Mouse (Mus musculus): ENCODE measurements around the gene Iqschfp.

DNA sequence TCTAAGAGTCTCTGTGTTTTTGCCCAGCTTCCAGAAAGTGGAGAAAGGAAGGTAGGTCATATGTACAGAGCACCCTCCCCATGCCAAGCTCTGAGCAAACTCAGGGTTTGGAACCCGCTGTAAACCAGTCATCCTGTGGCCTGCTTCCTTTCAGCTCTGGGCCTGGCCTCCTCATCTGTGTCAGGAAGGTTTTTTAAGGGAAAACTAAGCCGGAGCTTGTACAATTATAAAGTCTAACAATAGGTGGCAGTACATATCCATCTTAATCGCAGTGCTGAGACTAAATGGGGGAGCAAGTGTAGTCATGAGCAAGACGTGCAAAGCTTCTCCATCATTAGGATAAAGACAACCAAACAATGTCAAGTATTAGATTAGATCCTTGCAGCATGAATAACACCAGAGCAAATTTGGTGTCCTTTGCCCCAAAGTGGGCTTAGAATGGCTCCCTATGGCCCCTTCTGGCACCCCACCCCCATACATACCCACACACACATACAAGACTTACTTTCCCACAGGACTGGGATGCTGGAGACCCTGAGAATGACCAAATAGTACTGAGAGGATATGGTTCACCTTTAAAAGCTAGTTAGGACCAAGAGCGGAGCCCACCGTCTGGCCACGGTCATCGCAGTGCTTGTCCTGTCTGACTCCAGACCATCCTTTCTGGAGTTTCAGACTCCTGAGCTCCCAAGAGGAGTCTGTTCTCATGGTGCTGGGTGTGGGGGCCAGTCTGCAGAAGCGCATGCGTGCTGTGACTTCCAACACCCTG, 723.2 kb downstream of the Iqschfp start:
- peak; percentile 26; the same call in 1 of the 2 replicates for TF ChIP-seq CTCF (IDR thresholded peaks at IDR 0.05; ENCODE audit: borderline replicate concordance, extremely low read depth, insufficient read depth, insufficient read length)
- TF ChIP-seq POLR2A (IDR thresholded peaks at IDR 0.05; ENCODE audit: borderline replicate concordance, extremely low read depth, insufficient read depth, insufficient read length, poor library complexity, severe bottlenecking), result no peak

All from brain, embryonic 14.5 days (tissue).